Mouse (Mus musculus) monocyte, adult 2 months (primary cell): ENCODE results near the gene Slc43a1.
"Not testable (repeated sequence)": the region's sequence is repeated elsewhere in the genome, so short reads cannot be mapped to it uniquely, and the experiment has no call there.

Source experiments
- DNase-seq, 2 experiments: peaks; one replicate each; pipeline ENCODE4 v3.0.0; 2022; ENCODE audit warnings: low spot score in 2 of 2, low read depth in 1 of 2

Gene Slc43a1

DNA sequence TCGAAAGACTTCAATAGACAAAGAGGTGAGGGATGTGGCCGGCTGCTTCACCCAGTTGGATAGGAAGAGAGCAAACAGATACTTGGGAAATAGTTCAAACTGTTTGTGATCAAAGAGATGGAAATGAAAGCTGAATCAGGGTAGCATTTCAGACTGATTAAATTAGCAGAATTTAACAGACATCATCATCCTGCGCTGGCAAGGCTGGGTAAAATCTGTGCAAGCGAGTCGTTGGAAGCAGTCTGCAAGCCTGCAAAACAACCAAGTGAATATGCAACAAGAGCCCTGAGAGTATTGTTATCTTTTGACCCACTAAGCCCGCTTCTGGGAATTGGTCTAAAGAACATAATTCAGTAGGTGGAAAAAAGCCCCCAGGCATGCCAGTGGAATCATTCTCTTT is 54.7 kb downstream of the Slc43a1 start:
- no peak for DNase-seq

DNA sequence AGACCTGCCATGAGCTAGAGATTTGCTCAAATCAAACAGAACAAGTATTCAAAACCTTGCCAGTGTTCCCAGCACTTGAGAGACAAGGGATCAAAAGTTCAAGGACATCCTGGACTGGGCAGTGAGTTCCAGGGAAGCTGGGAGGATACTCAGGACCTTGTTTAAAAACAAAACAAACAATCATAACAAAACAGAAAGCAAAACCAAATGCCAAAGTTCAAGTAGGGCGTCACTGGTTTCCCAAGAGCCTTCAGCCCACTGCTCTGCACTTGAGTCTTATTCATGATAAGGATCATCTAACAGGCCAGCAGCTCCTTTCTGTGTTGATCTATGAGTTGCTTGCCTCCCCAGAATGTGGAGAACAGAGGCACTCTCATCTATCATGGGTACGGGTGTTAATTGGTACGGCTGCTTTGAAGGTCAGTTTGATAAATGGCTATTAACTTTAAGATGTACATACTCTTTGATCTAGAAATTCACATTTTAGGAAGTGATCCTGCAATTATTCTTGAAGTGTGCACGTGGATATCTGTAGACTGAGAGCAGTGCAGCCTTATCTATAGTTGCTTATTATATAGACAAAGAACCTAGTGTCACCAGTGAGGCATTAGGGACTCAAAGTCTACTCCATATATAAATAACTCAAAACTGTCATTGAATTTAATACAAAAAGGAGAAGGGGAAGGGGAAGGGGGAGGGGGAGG is 57.0 kb downstream of the Slc43a1 start:
- no peak for DNase-seq

DNA sequence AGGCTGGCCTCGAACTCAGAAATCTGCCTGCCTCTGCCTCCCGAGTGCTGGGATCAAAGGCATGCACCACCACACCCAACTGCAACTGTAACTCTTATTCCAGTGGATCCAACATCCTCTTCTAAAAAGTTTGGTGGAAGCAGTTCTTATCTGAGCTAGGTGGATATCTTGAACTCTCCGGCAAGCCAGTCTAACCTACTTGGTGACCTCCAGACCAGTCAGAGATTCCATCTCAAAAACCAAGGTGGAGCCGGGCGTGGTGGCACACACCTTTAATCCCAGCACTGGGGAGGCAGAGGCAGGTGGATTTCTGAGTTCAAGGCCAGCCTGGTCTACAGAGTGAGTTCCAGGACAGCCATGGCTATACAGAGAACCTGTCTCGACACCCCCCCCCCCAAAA is 58.0 kb downstream of the Slc43a1 start:
- DNase-seq = not testable (repeated sequence)

- no peak for DNase-seq
These were observed 74.1 kb downstream of the Slc43a1 start for GRCm38 (mm10) chr2:84912722-84913121.
